Comparison of ENCODE assay signal across 27 mouse cellular contexts in the genomic region with DNA sequence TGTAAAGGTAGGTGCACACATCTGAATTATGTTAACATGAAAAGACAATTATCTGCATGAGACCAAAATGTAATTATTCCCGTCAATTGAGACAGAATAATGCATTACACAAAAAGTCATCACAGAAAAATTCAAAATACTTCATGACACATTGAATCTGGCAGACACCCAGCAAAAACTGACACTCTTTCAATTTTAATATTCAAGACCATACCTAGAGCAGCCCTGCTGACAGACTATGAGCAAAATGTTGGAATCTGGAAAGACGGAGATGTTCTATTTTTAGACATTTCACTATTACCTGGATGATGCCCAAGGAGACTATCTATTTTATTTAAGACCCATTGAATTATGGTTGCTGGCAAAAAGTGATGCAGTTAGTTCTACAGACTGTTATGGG.
DNase-seq lines count a peak whose midpoint lies in the region; ATAC-seq lines count a peak whose summit lies in the region.
"Had no signal": no experiment of that assay in that cellular context is flagged by ENCODE, and none has a peak within 500 bp of the region (broad histone marks: within the 10 kb centered on the region; RNA-seq: fewer than 3 reads in every experiment).

No protein-coding gene starts in this region.

- H3K4me2 ChIP-seq in forebrain, embryonic 15.5 days (replicated peaks) = no peak overlapping the region
- H3K4me2 ChIP-seq in forebrain, embryonic 12.5 days = no peak overlapping the region
- H3K4me2 ChIP-seq in midbrain, embryonic 14.5 days (ENCODE audit: low read length) = no peak overlapping the region
- H3K4me2 ChIP-seq in midbrain, embryonic 13.5 days (replicated peaks) = no peak overlapping the region
- H3K4me2 ChIP-seq in forebrain, embryonic 16.5 days (ENCODE audit: low read length) = no peak overlapping the region
- H3K4me2 ChIP-seq in kidney, embryonic 15.5 days = no peak overlapping the region
- H3K4me2 ChIP-seq: embryonic facial prominence, embryonic 13.5 days; heart, embryonic 11.5 days; hindbrain, embryonic 12.5 days had no signal

- no peaks in the 10 kb centered on the region for H3K36me3 ChIP-seq in forebrain, embryonic 15.5 days
- no peaks in the 10 kb centered on the region for H3K36me3 ChIP-seq in forebrain, embryonic 12.5 days (replicated peaks)
- no peaks in the 10 kb centered on the region for H3K36me3 ChIP-seq in midbrain, embryonic 14.5 days (ENCODE audit: control insufficient read depth, insufficient read depth, low read length)
- H3K36me3 ChIP-seq in midbrain, embryonic 13.5 days = no peaks in the 10 kb centered on the region
- H3K36me3 ChIP-seq in forebrain, embryonic 16.5 days (ENCODE audit: control insufficient read depth, insufficient read depth) = no peaks in the 10 kb centered on the region
- H3K36me3 ChIP-seq in kidney, embryonic 15.5 days = no peaks in the 10 kb centered on the region
- H3K36me3 ChIP-seq: embryonic facial prominence, embryonic 10.5 days; embryonic facial prominence, embryonic 13.5 days; hindbrain, embryonic 12.5 days had no signal

- H3K4me3 ChIP-seq in forebrain, embryonic 15.5 days = no peak overlapping the region
- no peak overlapping the region for H3K4me3 ChIP-seq in forebrain, embryonic 12.5 days (replicated peaks)
- no peak overlapping the region for H3K4me3 ChIP-seq in midbrain, embryonic 14.5 days (replicated peaks; ENCODE audit: low read depth, low read length)
- no peak overlapping the region for H3K4me3 ChIP-seq in midbrain, embryonic 13.5 days (replicated peaks)
- no peak overlapping the region for H3K4me3 ChIP-seq in forebrain, embryonic 16.5 days (replicated peaks; ENCODE audit: low read length)
- no peak overlapping the region for H3K4me3 ChIP-seq in kidney, embryonic 15.5 days (replicated peaks)
- H3K4me3 ChIP-seq: embryonic facial prominence, embryonic 10.5 days; embryonic facial prominence, embryonic 13.5 days; erythroblast, embryonic 14.5 days; gastrocnemius, adult 2 months; hindbrain, embryonic 12.5 days had no signal

- peak; percentile 2 to 12 for DNase-seq in cerebellum, postnatal 10 days
- DNase-seq in cerebellum, adult 18-20 months = no peak
- peak; percentile 17 for DNase-seq in midbrain, embryonic 14.5 days
- DNase-seq: adrenal gland, adult 2 months; adrenal gland, postnatal 14 days; cerebellum, adult 11-12 months; cerebellum, adult 9-10 months; cerebellum, postnatal 25 days; embryo, embryonic 11 days; gastrocnemius, adult 2 months; gastrocnemius, postnatal 14 days; heart, adult 11 months; kidney, adult 18-20 months had no signal

- H3K27ac ChIP-seq in forebrain, embryonic 15.5 days (replicated peaks) = no peak overlapping the region
- H3K27ac ChIP-seq in forebrain, embryonic 12.5 days = no peak overlapping the region
- no peak overlapping the region for H3K27ac ChIP-seq in midbrain, embryonic 14.5 days (replicated peaks; ENCODE audit: low read depth, low read length)
- H3K27ac ChIP-seq in midbrain, embryonic 13.5 days = no peak overlapping the region
- H3K27ac ChIP-seq in forebrain, embryonic 16.5 days (ENCODE audit: low read length) = no peak overlapping the region
- H3K27ac ChIP-seq in kidney, embryonic 15.5 days = no peak overlapping the region
- H3K27ac ChIP-seq: embryonic facial prominence, embryonic 10.5 days; embryonic facial prominence, embryonic 13.5 days; gastrocnemius, adult 2 months; hindbrain, embryonic 12.5 days had no signal

- ATAC-seq in forebrain, embryonic 15.5 days (replicated peaks) = peak; percentile 48; the same call in 1 of the 2 replicates
- ATAC-seq in forebrain, embryonic 12.5 days (ENCODE audit: low FRiP score) = no peak
- ATAC-seq in midbrain, embryonic 14.5 days (ENCODE audit: low FRiP score, low TSS enrichment) = no peak
- no peak for ATAC-seq in midbrain, embryonic 13.5 days
- ATAC-seq in forebrain, embryonic 16.5 days = peak; percentile 65
- ATAC-seq in kidney, embryonic 15.5 days (replicated peaks; ENCODE audit: low FRiP score) = no peak
- ATAC-seq: hindbrain, embryonic 16.5 days; inflammation-experienced regulatory T-cells, adult 6 months; intestine, embryonic 16.5 days; Patski had no signal

- 61% methylated on average over 2 of the region's 2 CpGs for WGBS in forebrain, embryonic 15.5 days
- 86% methylated on average over 2 of the region's 2 CpGs for WGBS in forebrain, embryonic 12.5 days
- WGBS in midbrain, embryonic 14.5 days = 75% methylated on average over 2 of the region's 2 CpGs
- 84% methylated on average over 2 of the region's 2 CpGs for WGBS in midbrain, embryonic 13.5 days
- 55% methylated on average over 2 of the region's 2 CpGs for WGBS in forebrain, embryonic 16.5 days
- WGBS in kidney, embryonic 15.5 days = 78% methylated on average over 2 of the region's 2 CpGs

- H3K27me3 ChIP-seq in forebrain, embryonic 15.5 days = no peaks in the 10 kb centered on the region
- no peaks in the 10 kb centered on the region for H3K27me3 ChIP-seq in forebrain, embryonic 12.5 days
- no peaks in the 10 kb centered on the region for H3K27me3 ChIP-seq in midbrain, embryonic 14.5 days (ENCODE audit: control insufficient read depth, insufficient read depth, low read length)
- H3K27me3 ChIP-seq in midbrain, embryonic 13.5 days = no peaks in the 10 kb centered on the region
- H3K27me3 ChIP-seq in forebrain, embryonic 16.5 days (replicated peaks; ENCODE audit: control insufficient read depth, insufficient read depth, low read length) = no peaks in the 10 kb centered on the region
- H3K27me3 ChIP-seq in kidney, embryonic 15.5 days = no peaks in the 10 kb centered on the region
- H3K27me3 ChIP-seq: embryonic facial prominence, embryonic 13.5 days; hindbrain, embryonic 12.5 days had no signal

- H3K9me3 ChIP-seq in forebrain, embryonic 15.5 days = no peaks in the 10 kb centered on the region
- H3K9me3 ChIP-seq in forebrain, embryonic 12.5 days = no peaks in the 10 kb centered on the region
- no peaks in the 10 kb centered on the region for H3K9me3 ChIP-seq in midbrain, embryonic 14.5 days (ENCODE audit: control insufficient read depth, low read length)
- no peaks in the 10 kb centered on the region for H3K9me3 ChIP-seq in midbrain, embryonic 13.5 days
- no peaks in the 10 kb centered on the region for H3K9me3 ChIP-seq in forebrain, embryonic 16.5 days (ENCODE audit: control insufficient read depth, low read length)
- no peaks in the 10 kb centered on the region for H3K9me3 ChIP-seq in kidney, embryonic 15.5 days (replicated peaks)
- H3K9me3 ChIP-seq: embryonic facial prominence, embryonic 10.5 days; embryonic facial prominence, embryonic 13.5 days; hindbrain, embryonic 12.5 days had no signal

- no peaks in the 10 kb centered on the region for H3K4me1 ChIP-seq in forebrain, embryonic 15.5 days
- H3K4me1 ChIP-seq in forebrain, embryonic 12.5 days = no peaks in the 10 kb centered on the region
- H3K4me1 ChIP-seq in midbrain, embryonic 14.5 days (ENCODE audit: control insufficient read depth, insufficient read depth, low read length) = no peaks in the 10 kb centered on the region
- H3K4me1 ChIP-seq in midbrain, embryonic 13.5 days (replicated peaks) = no peaks in the 10 kb centered on the region
- H3K4me1 ChIP-seq in forebrain, embryonic 16.5 days (replicated peaks; ENCODE audit: control insufficient read depth, insufficient read depth, low read length) = no peaks in the 10 kb centered on the region
- H3K4me1 ChIP-seq in kidney, embryonic 15.5 days = no peaks in the 10 kb centered on the region
- H3K4me1 ChIP-seq: embryonic facial prominence, embryonic 10.5 days; embryonic facial prominence, embryonic 13.5 days; hindbrain, embryonic 12.5 days had no signal

- H3K9ac ChIP-seq in forebrain, embryonic 15.5 days (replicated peaks) = no peak overlapping the region
- H3K9ac ChIP-seq in forebrain, embryonic 12.5 days = no peak overlapping the region
- no peak overlapping the region for H3K9ac ChIP-seq in midbrain, embryonic 14.5 days (replicated peaks; ENCODE audit: low read length)
- no peak overlapping the region for H3K9ac ChIP-seq in midbrain, embryonic 13.5 days (replicated peaks)
- H3K9ac ChIP-seq in forebrain, embryonic 16.5 days (replicated peaks; ENCODE audit: low read depth, low read length) = no peak overlapping the region
- no peak overlapping the region for H3K9ac ChIP-seq in kidney, embryonic 15.5 days
- H3K9ac ChIP-seq: embryonic facial prominence, embryonic 13.5 days; hindbrain, embryonic 12.5 days had no signal

Comparison
In these comparisons a context has a peak if more than half of its experiments do, and no peak if none do; other contexts are left out.
1. DNase-seq: peak in cerebellum, postnatal 10 days (2 of 2) and midbrain, embryonic 14.5 days (single experiment); none in cerebellum, adult 18-20 months (0 of 2).
2. ATAC-seq: peak in forebrain, embryonic 15.5 days (single experiment) and forebrain, embryonic 16.5 days (single experiment); none in forebrain, embryonic 12.5 days (single experiment), midbrain, embryonic 14.5 days (single experiment), midbrain, embryonic 13.5 days (single experiment) and kidney, embryonic 15.5 days (single experiment).